Mouse (Mus musculus): ENCODE results near the gene Mrps35.

- TF ChIP-seq CTCF (IDR thresholded peaks at IDR 0.05; ENCODE audit: borderline replicate concordance, extremely low read depth, insufficient read depth, insufficient read length) (no peak), POLR2A (IDR thresholded peaks at IDR 0.05; ENCODE audit: borderline replicate concordance, extremely low read depth, insufficient read depth, insufficient read length, poor library complexity, severe bottlenecking) (no peak)
Measured at GRCm38 (mm10) chr6:147064944-147065261, 22.3 kb downstream of the Mrps35 start.
